Mouse (Mus musculus): ENCODE data around the gene Krtap9-3.

Krtap9-3 gene

GRCm38 (mm10) chr11:99573164-99573563 lies 24.7 kb downstream of the Krtap9-3 start:
- DNase-seq (ENCODE audit: low read depth in 1 of 2, low spot score in 2 of 2), result no peak

GRCm38 (mm10) chr11:99566530-99566929 lies 31.4 kb downstream of the Krtap9-3 start, which contains the start of gene Krtap3-1:
Gene Krtap3-1 (minus strand): TSS chr11:99566630.
- no peak for DNase-seq (ENCODE audit: low read depth in 1 of 2, low spot score in 2 of 2)

DNA sequence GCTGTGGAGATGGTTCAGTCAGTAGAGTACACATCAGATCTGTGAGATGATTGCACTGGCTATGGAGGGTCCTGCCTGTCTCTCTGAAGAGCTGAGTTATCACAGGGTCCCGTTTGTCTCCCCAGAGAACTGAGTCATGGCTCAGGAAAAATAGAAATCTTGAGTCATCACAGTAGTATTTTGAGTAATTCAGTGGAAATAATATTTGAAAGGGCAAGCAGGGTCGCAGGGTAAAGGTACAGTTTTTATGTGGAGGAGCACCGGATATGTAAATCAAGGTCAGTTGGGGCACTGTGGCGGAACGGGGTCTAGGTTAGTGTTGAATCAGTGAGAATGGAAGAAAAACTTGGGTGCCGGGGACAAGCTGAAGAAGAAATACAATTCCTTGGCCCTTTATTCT lies 35.3 kb downstream of the Krtap9-3 start:
- DNase-seq (ENCODE audit: low read depth in 1 of 2, low spot score in 2 of 2), result no peak

- no peak for DNase-seq (ENCODE audit: low read depth in 1 of 2, low spot score in 2 of 2)
These were observed 38.5 kb downstream of the Krtap9-3 start, which contains the start of gene Gm11939 for GRCm38 (mm10) chr11:99559366-99559765. Gene Gm11939 (minus strand): TSS chr11:99559466.

DNA sequence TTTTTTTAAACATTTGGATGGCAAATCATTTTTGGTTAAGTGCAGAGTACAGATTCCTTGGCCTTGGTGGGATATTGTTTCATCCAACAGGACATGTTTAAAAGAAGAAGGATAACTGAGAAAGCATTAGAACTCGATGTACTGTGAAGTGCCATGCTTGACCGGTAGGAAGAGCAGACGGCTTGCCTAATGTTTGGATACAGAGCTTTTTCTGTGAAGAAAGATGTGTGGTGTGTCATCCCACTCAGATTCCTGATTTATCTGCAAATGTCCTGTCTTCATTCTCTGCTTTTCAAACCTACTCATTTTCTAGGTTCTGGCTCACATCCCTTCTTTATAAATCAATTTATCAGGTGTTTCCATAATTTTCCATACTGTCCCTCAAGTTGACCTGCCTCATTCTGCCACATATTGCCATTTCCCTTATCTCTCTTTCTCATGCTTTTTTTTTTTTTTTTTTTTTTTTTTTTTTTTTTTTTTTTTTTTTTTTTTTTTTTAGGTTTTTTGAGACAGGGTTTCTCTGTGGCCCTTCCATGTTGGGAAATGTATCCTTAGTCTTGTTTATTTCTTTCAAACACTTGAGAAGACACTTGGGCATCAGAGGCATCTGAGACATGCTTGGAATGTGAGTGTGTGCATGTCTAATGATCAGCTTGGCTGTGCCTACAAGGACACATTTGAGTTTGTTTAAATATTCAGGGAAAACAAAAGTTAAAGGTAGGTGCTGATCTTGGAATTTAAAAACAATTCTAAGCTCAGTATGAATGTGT lies 39.7 kb downstream of the Krtap9-3 start:
- no peak for DNase-seq (ENCODE audit: low read depth in 1 of 2, low spot score in 2 of 2)

DNA sequence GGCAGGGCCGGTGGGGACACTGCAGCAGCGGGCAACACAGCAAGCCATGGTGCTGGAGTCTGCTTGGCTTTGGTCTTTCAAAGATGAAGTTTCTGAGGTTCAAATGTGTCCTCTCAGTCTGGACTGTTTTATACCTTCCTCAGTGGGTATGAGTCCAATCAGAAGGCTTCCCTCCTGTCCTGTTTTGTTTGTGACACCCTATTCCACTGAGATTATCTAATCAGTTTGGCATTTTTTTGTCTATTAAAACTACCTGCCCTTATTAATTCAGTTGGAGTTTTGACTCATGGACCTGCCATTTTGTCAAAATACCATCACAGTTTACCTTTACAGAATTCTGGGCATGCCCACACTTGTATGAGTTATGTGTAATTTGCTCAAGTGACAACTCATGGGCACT lies 41.2 kb downstream of the Krtap9-3 start, which contains the start of gene Krtap3-2:
Gene Krtap3-2 (minus strand): TSS at position 101 of the 400 bp plus-strand sequence.
- DNase-seq (ENCODE audit: low read depth in 1 of 2, low spot score in 2 of 2), result no peak

GRCm38 (mm10) chr11:99556195-99556594 lies 41.7 kb downstream of the Krtap9-3 start:
- DNase-seq (ENCODE audit: low read depth in 1 of 2, low spot score in 2 of 2), result no peak

- no peak for DNase-seq (ENCODE audit: low read depth in 1 of 2, low spot score in 2 of 2)
These were observed 47.1 kb downstream of the Krtap9-3 start, which contains the start of gene Krtap3-3 for GRCm38 (mm10) chr11:99550765-99551164. Gene Krtap3-3 (minus strand): TSS chr11:99550865.

- no peak for DNase-seq (ENCODE audit: low read depth in 1 of 2, low spot score in 2 of 2)
These were observed 50.0 kb downstream of the Krtap9-3 start for GRCm38 (mm10) chr11:99547892-99548291.
